Mouse (Mus musculus): ENCODE measurements around the gene Mrpl55. TPM values are rescaled to one million over a fixed set of nuclear protein-coding genes. Genes with fewer than 3 reads are reported as not detected.

Mrpl55 gene
- polyA plus RNA-seq, 1 experiment from 2014 or later = 96.5 TPM

DNA sequence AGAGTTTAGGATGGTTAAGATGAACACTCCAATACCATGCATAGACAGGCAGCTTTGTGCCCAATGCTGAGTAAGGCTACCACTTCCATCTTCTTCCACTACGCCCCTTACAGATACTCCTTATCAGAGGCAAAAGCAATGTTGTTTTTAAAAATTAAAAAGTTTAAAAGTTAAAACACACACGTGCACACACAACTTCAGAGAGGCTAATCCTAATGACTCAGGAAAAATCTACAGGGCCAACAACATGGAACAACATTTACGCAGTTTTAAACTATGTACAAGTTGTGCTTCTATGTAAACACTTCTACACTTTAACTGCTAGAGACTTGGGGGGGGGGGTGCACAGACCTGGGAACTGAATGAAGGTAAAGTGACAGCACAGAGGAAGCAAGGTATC lies 21.7 kb downstream of the Mrpl55 start:
- Histone ChIP-seq H3K36me3 (ENCODE audit: control insufficient read depth, insufficient read depth) (peaks cover 4% of the 10 kb centered on the region; the same call in 1 of the 2 replicates), H3K9ac (ENCODE audit: low read depth, low read length) (no peak overlapping the region), H3K4me2 (replicated peaks; ENCODE audit: low read depth) (no peak overlapping the region), H3K27ac (ENCODE audit: low read depth, low read length) (no peak overlapping the region), H3K9me3 (ENCODE audit: control insufficient read depth) (no peaks in the 10 kb centered on the region), H3K27me3 (replicated peaks; ENCODE audit: control insufficient read depth, insufficient read depth, low read length) (no peaks in the 10 kb centered on the region), H3K4me3 (ENCODE audit: low read depth, low read length) (no peak overlapping the region), H3K4me1 (replicated peaks; ENCODE audit: control insufficient read depth, insufficient read depth, low read length) (peaks cover 24% of the 10 kb centered on the region; the same call in 1 of the 2 replicates)
- 63% methylated on average over 3 of the region's 3 CpGs for WGBS
- no peak for ATAC-seq
- no peak for TF ChIP-seq CTCF (IDR thresholded peaks at IDR 0.05; ENCODE audit: low read depth)

DNA sequence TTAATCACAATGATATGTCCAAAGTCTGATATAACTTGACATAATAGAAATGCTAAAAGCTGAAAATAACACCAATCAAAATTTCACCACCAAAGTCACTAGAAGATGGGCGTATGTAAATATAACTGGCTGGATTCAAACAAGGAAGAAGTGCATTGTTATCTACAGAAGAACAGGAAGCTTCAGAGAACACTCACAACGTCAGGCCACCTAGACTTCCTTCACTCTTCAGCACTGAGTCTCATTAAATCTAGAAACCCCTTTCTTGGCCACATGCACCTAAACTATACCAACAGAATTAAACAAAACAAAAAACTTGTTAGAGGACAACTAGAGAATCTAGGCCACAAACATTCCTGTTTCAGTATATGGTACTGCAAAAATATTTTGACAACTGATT lies 22.2 kb downstream of the Mrpl55 start:
- no peak overlapping the region for H3K9ac ChIP-seq (ENCODE audit: low read depth, low read length)
- no peak for ATAC-seq
- TF ChIP-seq CTCF (IDR thresholded peaks at IDR 0.05; ENCODE audit: low read depth) = no peak
- peaks cover 24% of the 10 kb centered on the region; the same call in 1 of the 2 replicates for H3K4me1 ChIP-seq (replicated peaks; ENCODE audit: control insufficient read depth, insufficient read depth, low read length)
- no peak overlapping the region for H3K4me3 ChIP-seq (ENCODE audit: low read depth, low read length)
- no peaks in the 10 kb centered on the region for H3K9me3 ChIP-seq (ENCODE audit: control insufficient read depth)
- H3K27me3 ChIP-seq (replicated peaks; ENCODE audit: control insufficient read depth, insufficient read depth, low read length) = no peaks in the 10 kb centered on the region
- H3K4me2 ChIP-seq (replicated peaks; ENCODE audit: low read depth) = no peak overlapping the region; the same call in 1 of the 2 replicates
- WGBS = 25% methylated on average over 2 of the region's 2 CpGs
- no peak overlapping the region for H3K27ac ChIP-seq (ENCODE audit: low read depth, low read length)
- H3K36me3 ChIP-seq (ENCODE audit: control insufficient read depth, insufficient read depth) = peaks cover 4% of the 10 kb centered on the region; the same call in 1 of the 2 replicates

DNA sequence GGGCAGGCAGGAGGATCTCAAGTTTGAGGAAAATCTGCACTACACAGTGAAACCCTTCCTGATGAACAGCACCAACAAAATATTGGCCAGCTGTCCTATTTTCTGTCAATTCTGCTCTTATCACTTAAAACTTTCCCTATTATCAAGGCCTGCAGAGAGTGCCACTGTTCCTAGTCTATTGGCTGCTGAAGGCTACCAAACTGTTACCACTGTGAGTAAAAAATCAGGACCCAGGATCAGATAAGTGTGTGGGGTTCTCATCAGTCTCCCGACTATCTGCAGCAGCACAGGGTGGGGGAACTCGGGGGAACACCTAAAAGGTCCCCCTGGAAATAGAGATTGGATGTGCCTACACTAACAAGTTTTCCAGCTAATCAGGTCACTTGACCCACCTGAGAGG lies 22.9 kb downstream of the Mrpl55 start:
- no peak for TF ChIP-seq CTCF (IDR thresholded peaks at IDR 0.05; ENCODE audit: low read depth)
- no peak overlapping the region; the same call in 1 of the 2 replicates for H3K27ac ChIP-seq (ENCODE audit: low read depth, low read length)
- H3K4me2 ChIP-seq (replicated peaks; ENCODE audit: low read depth) = peak overlapping the region; percentile 74
- H3K27me3 ChIP-seq (replicated peaks; ENCODE audit: control insufficient read depth, insufficient read depth, low read length) = no peaks in the 10 kb centered on the region
- no peak for ATAC-seq
- peak overlapping the region; percentile 4; the same call in 1 of the 2 replicates for H3K4me3 ChIP-seq (ENCODE audit: low read depth, low read length)
- peaks cover 24% of the 10 kb centered on the region; the same call in 1 of the 2 replicates for H3K4me1 ChIP-seq (replicated peaks; ENCODE audit: control insufficient read depth, insufficient read depth, low read length)
- no peaks in the 10 kb centered on the region for H3K9me3 ChIP-seq (ENCODE audit: control insufficient read depth)
- H3K9ac ChIP-seq (ENCODE audit: low read depth, low read length) = no peak overlapping the region
- peaks cover 4% of the 10 kb centered on the region; the same call in 1 of the 2 replicates for H3K36me3 ChIP-seq (ENCODE audit: control insufficient read depth, insufficient read depth)
- 43% methylated on average over 2 of the region's 2 CpGs for WGBS

DNA sequence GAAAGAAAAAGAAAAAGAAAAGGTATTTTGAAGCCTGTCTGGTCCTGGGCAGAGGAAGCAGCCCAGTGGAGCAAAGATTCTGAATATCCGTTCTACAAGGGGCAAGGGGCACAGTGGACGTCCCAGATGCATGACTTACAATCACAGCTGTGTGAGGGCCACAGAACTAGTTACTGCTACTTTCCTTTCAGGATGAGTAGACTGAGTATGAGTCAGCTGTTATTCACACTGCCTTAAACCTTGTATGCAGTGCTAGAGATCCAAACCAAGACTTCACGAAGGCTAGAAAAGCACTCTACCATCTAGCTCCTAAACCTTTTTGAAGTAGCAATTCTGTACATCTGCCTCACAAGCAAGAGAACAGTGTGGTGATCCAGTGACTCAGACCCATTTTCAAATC lies 24.0 kb downstream of the Mrpl55 start:
- Histone ChIP-seq H3K27ac (ENCODE audit: low read depth, low read length) (peak overlapping the region; percentile 1), H3K36me3 (ENCODE audit: control insufficient read depth, insufficient read depth) (peaks cover 4% of the 10 kb centered on the region; the same call in 1 of the 2 replicates), H3K4me3 (ENCODE audit: low read depth, low read length) (peak overlapping the region; percentile 99), H3K9ac (ENCODE audit: low read depth, low read length) (0 out of 2 replicates have a peak overlapping the region, but pooled peaks have one; percentile 100), H3K9me3 (ENCODE audit: control insufficient read depth) (no peaks in the 10 kb centered on the region), H3K4me1 (replicated peaks; ENCODE audit: control insufficient read depth, insufficient read depth, low read length) (peaks cover 24% of the 10 kb centered on the region; the same call in 1 of the 2 replicates), H3K27me3 (replicated peaks; ENCODE audit: control insufficient read depth, insufficient read depth, low read length) (no peaks in the 10 kb centered on the region), H3K4me2 (replicated peaks; ENCODE audit: low read depth) (peak overlapping the region; percentile 74)
- no peak for ATAC-seq
- TF ChIP-seq CTCF (IDR thresholded peaks at IDR 0.05; ENCODE audit: low read depth) = no peak
- 10% methylated on average over 3 of the region's 3 CpGs for WGBS

- H3K9me3 ChIP-seq (ENCODE audit: control insufficient read depth) = no peaks in the 10 kb centered on the region
- peaks cover 4% of the 10 kb centered on the region; the same call in 1 of the 2 replicates for H3K36me3 ChIP-seq (ENCODE audit: control insufficient read depth, insufficient read depth)
- no peak for TF ChIP-seq CTCF (IDR thresholded peaks at IDR 0.05; ENCODE audit: low read depth)
- H3K9ac ChIP-seq (ENCODE audit: low read depth, low read length) = peak overlapping the region; percentile 100
- peak overlapping the region; percentile 99 for H3K4me3 ChIP-seq (ENCODE audit: low read depth, low read length)
- WGBS = 1% methylated on average over 21 of the region's 21 CpGs
- peaks cover 17% of the 10 kb centered on the region; the same call in 1 of the 2 replicates for H3K4me1 ChIP-seq (replicated peaks; ENCODE audit: control insufficient read depth, insufficient read depth, low read length)
- peak overlapping the region; percentile 74 for H3K4me2 ChIP-seq (replicated peaks; ENCODE audit: low read depth)
- H3K27ac ChIP-seq (ENCODE audit: low read depth, low read length) = peak overlapping the region; percentile 100
- no peaks in the 10 kb centered on the region for H3K27me3 ChIP-seq (replicated peaks; ENCODE audit: control insufficient read depth, insufficient read depth, low read length)
- no peak for ATAC-seq
These were observed 24.7 kb downstream of the Mrpl55 start for GRCm38 (mm10) chr11:59226787-59227603.

DNA sequence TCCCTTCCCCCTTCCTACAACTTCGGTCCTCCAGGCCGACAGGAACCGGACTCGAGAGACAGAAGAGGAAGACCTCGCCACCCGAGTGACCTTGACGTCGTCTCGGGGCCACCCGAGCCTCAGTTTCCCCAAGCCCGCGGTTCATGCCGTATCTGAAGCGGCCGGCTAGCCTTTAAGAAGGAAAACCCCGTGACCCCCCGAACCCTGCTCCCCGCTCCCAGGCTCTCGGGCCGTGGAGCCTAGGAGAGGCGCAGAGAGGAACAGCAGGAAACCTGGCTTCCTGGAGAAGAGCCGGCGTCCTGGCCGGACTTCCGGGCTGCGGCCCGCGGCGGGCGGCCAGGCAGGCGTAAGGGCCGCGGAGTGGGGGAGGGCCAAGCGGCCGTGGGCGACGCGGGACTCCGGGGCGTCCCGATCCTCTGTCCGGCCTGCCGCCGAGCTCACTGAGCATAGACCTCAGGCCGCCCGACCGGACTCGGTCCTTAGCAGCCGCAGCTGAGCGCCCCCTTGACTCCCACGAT lies 25.4 kb downstream of the Mrpl55 start:
- Histone ChIP-seq H3K27ac (ENCODE audit: low read depth, low read length) (peak overlapping the region; percentile 100), H3K27me3 (replicated peaks; ENCODE audit: control insufficient read depth, insufficient read depth, low read length) (no peaks in the 10 kb centered on the region), H3K4me1 (replicated peaks; ENCODE audit: control insufficient read depth, insufficient read depth, low read length) (peaks cover 12% of the 10 kb centered on the region; the same call in 1 of the 2 replicates), H3K9me3 (ENCODE audit: control insufficient read depth) (no peaks in the 10 kb centered on the region), H3K9ac (ENCODE audit: low read depth, low read length) (peak overlapping the region; percentile 100), H3K4me3 (ENCODE audit: low read depth, low read length) (peak overlapping the region; percentile 99), H3K4me2 (replicated peaks; ENCODE audit: low read depth) (peak overlapping the region; percentile 74), H3K36me3 (ENCODE audit: control insufficient read depth, insufficient read depth) (peaks cover 4% of the 10 kb centered on the region; the same call in 1 of the 2 replicates)
- TF ChIP-seq CTCF (IDR thresholded peaks at IDR 0.05; ENCODE audit: low read depth) = no peak
- WGBS = under 1% methylated on average over 49 of the region's 51 CpGs
- peak; percentile 65 for ATAC-seq

All from intestine, postnatal 0 days (tissue).